Mouse (Mus musculus): ENCODE measurements around the gene Map3k3. TPM values are rescaled to one million over a fixed set of nuclear protein-coding genes. Genes with fewer than 3 reads are reported as not detected.

The Map3k3 gene
- total and polyA plus RNA-seq, 2 experiments from 2014 or later: 8.9 to 38.0 TPM

- Histone ChIP-seq H3K4me2 (ENCODE audit: low read depth, low read length) (peak overlapping the region; percentile 16; the same call in 1 of the 2 replicates), H3K27me3 (ENCODE audit: insufficient read depth, low read length) (no peaks in the 10 kb centered on the region), H3K27ac (peak overlapping the region; percentile 73), H3K9ac (replicated peaks; ENCODE audit: low read length) (peak overlapping the region; percentile 25; the same call in 1 of the 2 replicates), H3K36me3 (ENCODE audit: insufficient read depth, low read length) (0 out of 2 replicates have a peak, but pooled peaks cover 3% of the 10 kb centered on the region), H3K9me3 (ENCODE audit: low read length) (no peaks in the 10 kb centered on the region), H3K4me1 (ENCODE audit: insufficient read depth, low read length) (no peaks in the 10 kb centered on the region), H3K4me3 (ENCODE audit: low read length) (no peak overlapping the region)
- no peak for ATAC-seq
- WGBS: 33% methylated on average over 8 of the region's 8 CpGs
- peak; percentile 56 for DNase-seq (ENCODE audit: low spot score)
- no peak for TF ChIP-seq CTCF (IDR thresholded peaks at IDR 0.05; ENCODE audit: low read depth)
Observed at GRCm38 (mm10) chr11:106134580-106135528, 50.4 kb downstream of the Map3k3 start.

- no peak overlapping the region for H3K4me3 ChIP-seq (ENCODE audit: low read length)
- H3K9me3 ChIP-seq (ENCODE audit: low read length): no peaks in the 10 kb centered on the region
- no peaks in the 10 kb centered on the region for H3K27me3 ChIP-seq (ENCODE audit: insufficient read depth, low read length)
- H3K9ac ChIP-seq (replicated peaks; ENCODE audit: low read length): no peak overlapping the region
- 99% methylated on average over 3 of the region's 3 CpGs for WGBS
- ATAC-seq (no peak), DNase-seq (ENCODE audit: low spot score) (no peak)
- no peak overlapping the region for H3K4me2 ChIP-seq (ENCODE audit: low read depth, low read length)
- no peak overlapping the region for H3K27ac ChIP-seq
- peaks cover 54% of the 10 kb centered on the region for H3K36me3 ChIP-seq (ENCODE audit: insufficient read depth, low read length)
- TF ChIP-seq CTCF (IDR thresholded peaks at IDR 0.05; ENCODE audit: low read depth): no peak
- no peaks in the 10 kb centered on the region for H3K4me1 ChIP-seq (ENCODE audit: insufficient read depth, low read length)
Observed at GRCm38 (mm10) chr11:106151219-106151618, 66.8 kb downstream of the Map3k3 start.

GRCm38 (mm10) chr11:106152132-106152531 lies 67.7 kb downstream of the Map3k3 start:
- TF ChIP-seq CTCF (IDR thresholded peaks at IDR 0.05; ENCODE audit: low read depth): peak; percentile 12; the same call in 1 of the 2 replicates
- no peak overlapping the region for H3K4me3 ChIP-seq (ENCODE audit: low read length)
- no peak for ATAC-seq
- H3K4me1 ChIP-seq (ENCODE audit: insufficient read depth, low read length): no peaks in the 10 kb centered on the region
- H3K9ac ChIP-seq (replicated peaks; ENCODE audit: low read length): no peak overlapping the region
- no peak overlapping the region for H3K4me2 ChIP-seq (ENCODE audit: low read depth, low read length)
- peaks cover 56% of the 10 kb centered on the region for H3K36me3 ChIP-seq (ENCODE audit: insufficient read depth, low read length)
- H3K27ac ChIP-seq: no peak overlapping the region
- no peaks in the 10 kb centered on the region for H3K9me3 ChIP-seq (ENCODE audit: low read length)
- 72% methylated on average over 8 of the region's 8 CpGs for WGBS
- H3K27me3 ChIP-seq (ENCODE audit: insufficient read depth, low read length): no peaks in the 10 kb centered on the region
- no peak for DNase-seq (ENCODE audit: low spot score)

GRCm38 (mm10) chr11:106154091-106154490 lies 69.7 kb downstream of the Map3k3 start:
- 51% methylated on average over 5 of the region's 5 CpGs for WGBS
- DNase-seq (ENCODE audit: low spot score): peak; percentile 34

GRCm38 (mm10) chr11:106154770-106155169 lies 70.4 kb downstream of the Map3k3 start:
- Histone ChIP-seq H3K36me3 (ENCODE audit: insufficient read depth, low read length) (peaks cover 48% of the 10 kb centered on the region), H3K4me2 (ENCODE audit: low read depth, low read length) (no peak overlapping the region), H3K9ac (replicated peaks; ENCODE audit: low read length) (no peak overlapping the region), H3K27me3 (ENCODE audit: insufficient read depth, low read length) (no peaks in the 10 kb centered on the region), H3K27ac (no peak overlapping the region), H3K4me3 (ENCODE audit: low read length) (no peak overlapping the region), H3K9me3 (ENCODE audit: low read length) (no peaks in the 10 kb centered on the region), H3K4me1 (ENCODE audit: insufficient read depth, low read length) (no peaks in the 10 kb centered on the region)
- DNase-seq (ENCODE audit: low spot score): no peak
- no peak for TF ChIP-seq CTCF (IDR thresholded peaks at IDR 0.05; ENCODE audit: low read depth)
- ATAC-seq: no peak
- 68% methylated on average over 2 of the region's 2 CpGs for WGBS

More at GRCm38 (mm10) chr11:106154091-106154490, 69.7 kb downstream of the Map3k3 start:
- peak; percentile 27 for ATAC-seq
- H3K4me3 ChIP-seq (ENCODE audit: low read length): no peak overlapping the region
- peak overlapping the region; percentile 32 for H3K27ac ChIP-seq
- no peak overlapping the region for H3K4me2 ChIP-seq (ENCODE audit: low read depth, low read length)
- H3K9ac ChIP-seq (replicated peaks; ENCODE audit: low read length): no peak overlapping the region
- H3K9me3 ChIP-seq (ENCODE audit: low read length): no peaks in the 10 kb centered on the region
- 0 out of 2 replicates have a peak, but pooled peaks have one; percentile 3 for TF ChIP-seq CTCF (IDR thresholded peaks at IDR 0.05; ENCODE audit: low read depth)
- peaks cover 54% of the 10 kb centered on the region for H3K36me3 ChIP-seq (ENCODE audit: insufficient read depth, low read length)
- H3K4me1 ChIP-seq (ENCODE audit: insufficient read depth, low read length): no peaks in the 10 kb centered on the region
- no peaks in the 10 kb centered on the region for H3K27me3 ChIP-seq (ENCODE audit: insufficient read depth, low read length)

- H3K27ac ChIP-seq: no peak overlapping the region
- no peak overlapping the region for H3K4me3 ChIP-seq (ENCODE audit: low read length)
- peaks cover 4% of the 10 kb centered on the region; the same call in 1 of the 2 replicates for H3K4me1 ChIP-seq (ENCODE audit: insufficient read depth, low read length)
- no peak overlapping the region for H3K9ac ChIP-seq (replicated peaks; ENCODE audit: low read length)
- no peak overlapping the region for H3K4me2 ChIP-seq (ENCODE audit: low read depth, low read length)
- H3K27me3 ChIP-seq (ENCODE audit: insufficient read depth, low read length): no peaks in the 10 kb centered on the region
- no peaks in the 10 kb centered on the region for H3K9me3 ChIP-seq (ENCODE audit: low read length)
- ATAC-seq: no peak
- no peak for DNase-seq (ENCODE audit: low spot score)
- no peak for TF ChIP-seq CTCF (IDR thresholded peaks at IDR 0.05; ENCODE audit: low read depth)
- peaks cover 39% of the 10 kb centered on the region for H3K36me3 ChIP-seq (ENCODE audit: insufficient read depth, low read length)
- WGBS: 52% methylated on average over 3 of the region's 3 CpGs
Observed at GRCm38 (mm10) chr11:106155761-106156160, 71.3 kb downstream of the Map3k3 start.
